Mouse (Mus musculus) C2C12 (cell line): ENCODE results near the gene Cyth1.

Experiments
- CEBPB ChIP-seq: IDR thresholded peaks from one replicate; pipeline ENCODE4 v1.6.1; 2011; ENCODE audit warnings: low read depth, mild to moderate bottlenecking, control low read depth, moderate library complexity
- CTCF ChIP-seq: IDR thresholded peaks from one replicate; pipeline ENCODE4 v1.5.1; 2011; ENCODE audit not compliant: control insufficient read depth, insufficient read depth, insufficient read length
- MAX ChIP-seq: IDR thresholded peaks from one replicate; pipeline ENCODE4 v1.6.1; 2011; ENCODE audit warnings: mild to moderate bottlenecking, control low read depth
- MYOG ChIP-seq: IDR thresholded peaks from one replicate; pipeline ENCODE4 v1.6.1; 2011; ENCODE audit not compliant: control insufficient read depth, insufficient read length; ENCODE audit errors: extremely low read depth
- USF1 ChIP-seq: IDR thresholded peaks from one replicate; pipeline ENCODE4 v1.6.1; 2011; ENCODE audit warnings: low read depth, mild to moderate bottlenecking, control low read depth, moderate library complexity

- TF ChIP-seq CTCF: no peak
- TF ChIP-seq USF1: no peak
- no peak for TF ChIP-seq CEBPB
- no peak for TF ChIP-seq MAX
- TF ChIP-seq MYOG: no peak
These were observed 14.8 kb upstream of the Cyth1 start for GRCm38 (mm10) chr11:118263146-118263545.
